Mouse (Mus musculus): ENCODE data around the gene Map6d1. TPM values are rescaled to one million over a fixed set of nuclear protein-coding genes. Genes with fewer than 3 reads are reported as not detected.

Map6d1 gene
- polyA plus RNA-seq, 1 experiment from 2014 or later = 6.3 TPM

GRCm38 (mm10) chr16:20238646-20239045 is 2.5 kb downstream of the Map6d1 start:
- 90% methylated on average over 4 of the region's 4 CpGs for WGBS
- Histone ChIP-seq H3K9ac (ENCODE audit: low read depth, low read length) (no peak overlapping the region), H3K4me3 (ENCODE audit: low read depth, low read length) (no peak overlapping the region), H3K9me3 (replicated peaks; ENCODE audit: control insufficient read depth, low read length, poor library complexity, severe bottlenecking) (no peaks in the 10 kb centered on the region), H3K4me1 (ENCODE audit: control insufficient read depth, insufficient read depth, low read length) (peaks cover 4% of the 10 kb centered on the region), H3K27me3 (ENCODE audit: control insufficient read depth, insufficient read depth, low read depth, low read length) (no peaks in the 10 kb centered on the region), H3K27ac (ENCODE audit: low read length) (no peak overlapping the region), H3K36me3 (ENCODE audit: control insufficient read depth, insufficient read depth, low read length) (no peaks in the 10 kb centered on the region; the same call in 1 of the 2 replicates), H3K4me2 (ENCODE audit: low read length) (no peak overlapping the region)
- ATAC-seq = no peak

DNA sequence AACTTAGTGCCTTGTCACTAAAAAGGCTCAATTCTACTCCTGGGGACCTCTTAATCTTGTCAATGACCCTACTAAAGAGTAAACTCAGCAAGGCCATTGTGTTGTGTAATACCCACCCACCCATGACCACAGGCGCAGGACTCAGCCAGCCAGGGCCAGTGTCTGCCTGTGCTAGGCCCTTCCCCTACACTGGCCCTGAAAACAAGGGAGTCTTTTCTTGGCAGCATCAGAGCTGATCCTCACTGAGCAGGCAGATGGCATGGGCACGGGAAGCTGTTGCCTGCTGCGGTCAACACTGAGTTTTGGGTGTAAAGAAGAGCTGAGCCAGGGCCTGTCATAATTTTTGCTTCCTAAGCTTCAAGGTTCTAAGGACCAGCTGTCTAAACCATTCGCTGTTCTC is 3.7 kb downstream of the Map6d1 start:
- peaks cover 2% of the 10 kb centered on the region; the same call in 1 of the 2 replicates for H3K36me3 ChIP-seq (ENCODE audit: control insufficient read depth, insufficient read depth, low read length)
- no peak overlapping the region for H3K4me2 ChIP-seq (ENCODE audit: low read length)
- H3K27me3 ChIP-seq (ENCODE audit: control insufficient read depth, insufficient read depth, low read depth, low read length) = no peaks in the 10 kb centered on the region
- ATAC-seq = no peak
- WGBS = 31% methylated on average over 4 of the region's 4 CpGs
- H3K4me3 ChIP-seq (ENCODE audit: low read depth, low read length) = no peak overlapping the region
- H3K9ac ChIP-seq (ENCODE audit: low read depth, low read length) = no peak overlapping the region
- no peak overlapping the region; the same call in 1 of the 2 replicates for H3K27ac ChIP-seq (ENCODE audit: low read length)
- H3K9me3 ChIP-seq (replicated peaks; ENCODE audit: control insufficient read depth, low read length, poor library complexity, severe bottlenecking) = no peaks in the 10 kb centered on the region
- peaks cover 4% of the 10 kb centered on the region for H3K4me1 ChIP-seq (ENCODE audit: control insufficient read depth, insufficient read depth, low read length)

GRCm38 (mm10) chr16:20234406-20234805 is 6.8 kb downstream of the Map6d1 start:
- H3K27me3 ChIP-seq (ENCODE audit: control insufficient read depth, insufficient read depth, low read depth, low read length) = no peaks in the 10 kb centered on the region
- no peaks in the 10 kb centered on the region for H3K9me3 ChIP-seq (replicated peaks; ENCODE audit: control insufficient read depth, low read length, poor library complexity, severe bottlenecking)
- no peaks in the 10 kb centered on the region for H3K4me1 ChIP-seq (ENCODE audit: control insufficient read depth, insufficient read depth, low read length)
- peaks cover 13% of the 10 kb centered on the region for H3K36me3 ChIP-seq (ENCODE audit: control insufficient read depth, insufficient read depth, low read length)
- H3K4me2 ChIP-seq (ENCODE audit: low read length) = no peak overlapping the region
- 70% methylated on average over 4 of the region's 4 CpGs for WGBS
- H3K27ac ChIP-seq (ENCODE audit: low read length) = no peak overlapping the region
- no peak for ATAC-seq
- H3K4me3 ChIP-seq (ENCODE audit: low read depth, low read length) = no peak overlapping the region
- H3K9ac ChIP-seq (ENCODE audit: low read depth, low read length) = no peak overlapping the region

DNA sequence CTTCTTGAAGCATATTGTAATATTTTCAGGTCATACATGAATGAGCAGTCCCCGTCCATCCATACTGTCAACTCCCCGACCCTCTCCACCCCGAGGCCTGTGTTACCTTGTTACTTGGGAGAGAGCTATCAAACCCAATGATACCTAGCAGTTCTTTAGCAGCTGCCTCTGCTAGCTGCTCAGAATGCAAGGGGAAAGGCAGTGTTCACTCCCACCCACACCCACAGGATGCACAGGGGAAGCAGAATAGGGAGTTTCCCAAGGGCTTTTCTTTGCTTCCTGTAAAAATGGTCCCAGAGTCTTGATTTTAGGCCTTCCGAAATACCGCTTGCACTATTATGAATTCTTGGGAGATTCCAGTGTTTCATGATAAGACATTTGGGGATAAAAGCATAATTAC is 13.0 kb downstream of the Map6d1 start:
- 97% methylated on average over 5 of the region's 5 CpGs for whole genome bisulfite sequencing
- Histone ChIP-seq H3K27me3 (ENCODE audit: control insufficient read depth, insufficient read depth, low read depth, low read length) (no peaks in the 10 kb centered on the region), H3K9me3 (replicated peaks; ENCODE audit: control insufficient read depth, low read length, poor library complexity, severe bottlenecking) (no peaks in the 10 kb centered on the region), H3K9ac (ENCODE audit: low read depth, low read length) (no peak overlapping the region), H3K4me2 (ENCODE audit: low read length) (no peak overlapping the region), H3K4me3 (ENCODE audit: low read depth, low read length) (no peak overlapping the region), H3K4me1 (ENCODE audit: control insufficient read depth, insufficient read depth, low read length) (no peaks in the 10 kb centered on the region), H3K36me3 (ENCODE audit: control insufficient read depth, insufficient read depth, low read length) (peaks cover 33% of the 10 kb centered on the region), H3K27ac (ENCODE audit: low read length) (no peak overlapping the region)
- no peak for ATAC-seq

- H3K36me3 ChIP-seq (ENCODE audit: control insufficient read depth, insufficient read depth, low read length) = peaks cover 37% of the 10 kb centered on the region
- H3K4me3 ChIP-seq (ENCODE audit: low read depth, low read length) = no peak overlapping the region
- WGBS = 80% methylated on average over 6 of the region's 6 CpGs
- H3K4me2 ChIP-seq (ENCODE audit: low read length) = no peak overlapping the region
- H3K27me3 ChIP-seq (ENCODE audit: control insufficient read depth, insufficient read depth, low read depth, low read length) = no peaks in the 10 kb centered on the region
- no peak for ATAC-seq
- H3K4me1 ChIP-seq (ENCODE audit: control insufficient read depth, insufficient read depth, low read length) = no peaks in the 10 kb centered on the region
- no peak overlapping the region for H3K9ac ChIP-seq (ENCODE audit: low read depth, low read length)
- H3K27ac ChIP-seq (ENCODE audit: low read length) = no peak overlapping the region
- H3K9me3 ChIP-seq (replicated peaks; ENCODE audit: control insufficient read depth, low read length, poor library complexity, severe bottlenecking) = no peaks in the 10 kb centered on the region
These were observed 13.7 kb downstream of the Map6d1 start for GRCm38 (mm10) chr16:20227504-20227903.

DNA sequence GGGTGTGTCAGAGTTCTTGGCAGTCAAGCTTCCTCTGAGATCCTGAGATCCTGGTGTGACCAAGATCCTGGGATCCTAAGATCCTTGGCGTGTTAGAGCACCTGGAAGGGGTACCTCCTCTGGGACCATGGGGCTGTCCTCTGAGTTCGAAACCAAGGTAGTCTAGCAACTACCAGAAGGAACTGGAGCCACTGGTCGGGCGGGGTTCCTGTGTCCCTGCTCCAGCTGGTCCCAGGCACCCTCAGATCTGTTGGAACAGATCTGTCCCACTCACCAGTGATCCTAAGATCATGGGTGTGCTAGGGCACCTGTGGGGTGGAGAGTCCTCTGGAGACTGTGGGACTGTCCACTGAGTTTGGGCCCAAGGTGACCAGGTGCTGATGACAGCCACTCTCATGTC is 14.5 kb downstream of the Map6d1 start:
- 99% methylated on average over 4 of the region's 4 CpGs for WGBS
- H3K4me2 ChIP-seq (ENCODE audit: low read length) = no peak overlapping the region
- H3K4me1 ChIP-seq (ENCODE audit: control insufficient read depth, insufficient read depth, low read length) = no peaks in the 10 kb centered on the region
- ATAC-seq = no peak
- H3K9me3 ChIP-seq (replicated peaks; ENCODE audit: control insufficient read depth, low read length, poor library complexity, severe bottlenecking) = no peaks in the 10 kb centered on the region
- no peak overlapping the region for H3K27ac ChIP-seq (ENCODE audit: low read length)
- peaks cover 42% of the 10 kb centered on the region for H3K36me3 ChIP-seq (ENCODE audit: control insufficient read depth, insufficient read depth, low read length)
- H3K4me3 ChIP-seq (ENCODE audit: low read depth, low read length) = no peak overlapping the region
- H3K9ac ChIP-seq (ENCODE audit: low read depth, low read length) = no peak overlapping the region
- H3K27me3 ChIP-seq (ENCODE audit: control insufficient read depth, insufficient read depth, low read depth, low read length) = no peaks in the 10 kb centered on the region

DNA sequence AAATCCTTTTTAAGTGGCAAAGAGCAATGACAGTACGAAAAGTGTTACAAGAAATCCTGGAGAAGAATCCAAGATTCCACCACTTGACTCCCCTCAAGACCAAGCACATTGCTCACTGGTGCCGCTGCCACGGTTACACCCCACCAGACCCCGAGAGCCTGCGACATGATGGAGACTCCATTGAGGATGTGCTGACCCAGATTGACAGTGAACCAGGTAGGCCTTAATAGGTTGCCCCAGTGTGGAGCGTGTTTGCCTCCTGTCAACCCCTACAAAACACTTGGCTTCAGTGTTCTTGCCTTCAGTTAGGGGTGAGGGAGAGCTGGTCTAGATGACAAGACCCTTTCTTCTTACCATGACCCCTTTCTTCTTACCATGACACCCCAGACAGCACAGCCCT is 18.4 kb downstream of the Map6d1 start:
- no peaks in the 10 kb centered on the region for H3K9me3 ChIP-seq (replicated peaks; ENCODE audit: control insufficient read depth, low read length, poor library complexity, severe bottlenecking)
- H3K4me2 ChIP-seq (ENCODE audit: low read length) = no peak overlapping the region
- no peak overlapping the region for H3K4me3 ChIP-seq (ENCODE audit: low read depth, low read length)
- peaks cover 48% of the 10 kb centered on the region for H3K36me3 ChIP-seq (ENCODE audit: control insufficient read depth, insufficient read depth, low read length)
- H3K27me3 ChIP-seq (ENCODE audit: control insufficient read depth, insufficient read depth, low read depth, low read length) = no peaks in the 10 kb centered on the region
- H3K9ac ChIP-seq (ENCODE audit: low read depth, low read length) = no peak overlapping the region
- WGBS = 98% methylated on average over 6 of the region's 6 CpGs
- no peak overlapping the region for H3K27ac ChIP-seq (ENCODE audit: low read length)
- ATAC-seq = no peak
- H3K4me1 ChIP-seq (ENCODE audit: control insufficient read depth, insufficient read depth, low read length) = no peaks in the 10 kb centered on the region

DNA sequence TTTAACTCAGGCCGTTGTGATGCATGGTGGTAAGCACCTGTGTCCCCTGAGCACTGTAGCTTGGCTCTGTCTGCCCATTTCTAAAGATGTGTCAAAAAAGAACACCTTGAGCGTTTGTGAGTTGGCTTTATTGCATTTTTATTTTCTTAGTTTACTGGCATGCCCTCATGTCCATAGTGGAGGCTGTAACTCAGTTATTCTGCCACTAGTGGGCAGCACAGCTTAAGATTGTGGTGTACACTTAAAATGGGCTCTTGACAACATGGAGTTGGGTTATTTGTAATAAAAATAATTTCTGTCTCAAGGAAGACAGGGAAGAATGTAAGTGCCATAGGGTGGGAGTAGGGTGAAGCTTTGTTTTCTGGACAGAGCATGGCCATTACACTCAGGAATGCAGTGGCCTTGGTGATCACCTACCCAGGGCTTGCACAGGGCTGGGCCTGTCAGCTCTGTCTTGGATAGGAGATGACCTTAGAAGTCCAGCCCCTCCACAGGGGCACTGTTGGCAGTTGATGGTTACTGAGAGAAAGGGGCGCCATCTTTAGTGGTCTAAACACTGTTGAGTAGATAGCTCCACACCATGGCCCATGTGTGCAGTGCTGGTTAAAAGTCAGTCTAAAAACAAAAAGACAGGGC is 27.4 kb downstream of the Map6d1 start:
- no peak overlapping the region for H3K4me2 ChIP-seq (ENCODE audit: low read length)
- H3K36me3 ChIP-seq (ENCODE audit: control insufficient read depth, insufficient read depth, low read length) = peaks cover 51% of the 10 kb centered on the region
- ATAC-seq = 0 out of 2 replicates have a peak, but pooled peaks have one; percentile 28
- no peaks in the 10 kb centered on the region for H3K9me3 ChIP-seq (replicated peaks; ENCODE audit: control insufficient read depth, low read length, poor library complexity, severe bottlenecking)
- H3K27me3 ChIP-seq (ENCODE audit: control insufficient read depth, insufficient read depth, low read depth, low read length) = no peaks in the 10 kb centered on the region
- no peak overlapping the region for H3K9ac ChIP-seq (ENCODE audit: low read depth, low read length)
- no peak overlapping the region for H3K27ac ChIP-seq (ENCODE audit: low read length)
- WGBS = 89% methylated on average over 3 of the region's 3 CpGs
- H3K4me3 ChIP-seq (ENCODE audit: low read depth, low read length) = no peak overlapping the region
- no peaks in the 10 kb centered on the region for H3K4me1 ChIP-seq (ENCODE audit: control insufficient read depth, insufficient read depth, low read length)

GRCm38 (mm10) chr16:20199501-20200201 is 41.5 kb downstream of the Map6d1 start:
- no peak overlapping the region for H3K27ac ChIP-seq (ENCODE audit: low read length)
- no peaks in the 10 kb centered on the region for H3K9me3 ChIP-seq (replicated peaks; ENCODE audit: control insufficient read depth, low read length, poor library complexity, severe bottlenecking)
- H3K36me3 ChIP-seq (ENCODE audit: control insufficient read depth, insufficient read depth, low read length) = peaks cover 23% of the 10 kb centered on the region
- no peaks in the 10 kb centered on the region for H3K4me1 ChIP-seq (ENCODE audit: control insufficient read depth, insufficient read depth, low read length)
- no peak overlapping the region for H3K4me3 ChIP-seq (ENCODE audit: low read depth, low read length)
- no peak for ATAC-seq
- no peak overlapping the region for H3K4me2 ChIP-seq (ENCODE audit: low read length)
- no peak overlapping the region for H3K9ac ChIP-seq (ENCODE audit: low read depth, low read length)
- 92% methylated on average over 5 of the region's 5 CpGs for WGBS
- no peaks in the 10 kb centered on the region for H3K27me3 ChIP-seq (ENCODE audit: control insufficient read depth, insufficient read depth, low read depth, low read length)
